Mouse (Mus musculus): ENCODE data around the gene Bcl2l13.
"Not testable (repeated sequence)": the region's sequence is repeated elsewhere in the genome, so short reads cannot be mapped to it uniquely, and the experiment has no call there.

Gene Bcl2l13

DNA sequence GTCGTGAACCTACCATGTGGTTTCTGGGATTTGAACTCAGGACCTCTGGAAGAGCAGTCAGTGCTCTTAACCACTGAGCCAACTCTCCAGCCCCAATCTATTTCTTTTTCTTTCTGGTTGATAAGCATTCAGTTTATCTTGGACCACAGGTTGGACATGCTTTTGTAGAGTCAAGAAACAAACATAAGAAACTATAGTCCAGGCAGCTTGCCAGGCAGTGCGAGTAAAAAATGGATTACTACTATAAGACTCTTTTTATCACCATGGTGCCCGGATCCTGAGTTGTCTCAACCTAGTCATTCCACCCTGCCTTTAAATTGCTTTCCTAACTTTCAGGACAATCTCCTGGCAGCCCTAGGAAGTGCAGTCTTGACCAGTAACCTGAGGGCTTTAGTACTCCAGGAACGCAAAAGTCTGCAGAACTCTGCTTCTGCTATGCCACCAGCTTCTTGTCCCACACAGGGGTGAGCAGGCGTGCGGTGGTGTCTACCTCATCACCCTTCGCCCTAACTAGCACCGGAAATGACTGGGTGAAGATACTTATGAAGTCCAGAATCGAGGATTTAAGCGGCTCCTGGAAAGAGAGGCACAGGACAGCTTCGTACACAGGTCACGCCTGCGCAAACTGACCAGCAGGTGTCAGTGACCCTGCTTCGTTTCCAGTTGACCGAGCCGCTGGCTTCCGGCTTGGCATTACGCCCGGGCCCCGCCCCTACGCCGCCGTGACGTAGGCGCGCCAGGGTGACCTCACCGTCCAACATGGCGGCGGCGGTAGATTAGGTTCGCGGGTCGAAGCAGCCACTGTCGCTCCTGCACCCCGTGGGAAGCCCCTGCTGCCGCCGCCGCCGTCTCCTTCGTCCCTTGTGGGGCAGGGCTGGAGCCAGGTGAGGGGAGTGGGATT lies at the start of gene Bcl2l13:
Bcl2l13 (plus strand) TSS at position 739 of the 901 bp plus-strand sequence.
- peak; percentile 91 to 93 for DNase-seq (ENCODE audit: low spot score in 2 of 2)

DNA sequence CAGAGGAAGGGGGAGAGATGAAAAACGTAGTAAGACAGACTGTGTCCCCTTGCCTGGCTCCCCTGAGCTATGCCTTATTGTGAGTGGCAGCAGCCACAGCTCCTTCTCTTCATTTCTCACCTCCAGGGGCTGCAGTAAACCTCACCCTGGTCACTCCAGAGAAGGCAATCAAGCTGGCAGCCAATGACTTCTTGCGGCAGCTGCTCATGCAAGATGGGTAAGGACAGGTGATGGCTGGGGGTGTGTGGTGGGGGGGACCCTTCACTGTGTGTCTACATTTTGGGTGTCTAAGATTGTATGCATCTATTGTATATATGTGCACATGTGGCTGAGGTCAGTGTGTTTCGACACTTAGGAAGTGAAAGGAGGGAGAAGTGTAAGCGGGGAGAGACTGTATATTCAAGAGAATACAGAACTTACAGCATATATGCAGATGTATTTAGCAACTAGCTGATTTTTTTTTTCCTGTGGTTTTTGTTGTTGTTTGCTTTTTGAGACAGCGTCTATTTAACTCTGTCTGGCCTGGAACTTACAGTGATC lies 47.9 kb upstream of the Bcl2l13 start:
- no peak for DNase-seq (ENCODE audit: low spot score in 2 of 2)

DNA sequence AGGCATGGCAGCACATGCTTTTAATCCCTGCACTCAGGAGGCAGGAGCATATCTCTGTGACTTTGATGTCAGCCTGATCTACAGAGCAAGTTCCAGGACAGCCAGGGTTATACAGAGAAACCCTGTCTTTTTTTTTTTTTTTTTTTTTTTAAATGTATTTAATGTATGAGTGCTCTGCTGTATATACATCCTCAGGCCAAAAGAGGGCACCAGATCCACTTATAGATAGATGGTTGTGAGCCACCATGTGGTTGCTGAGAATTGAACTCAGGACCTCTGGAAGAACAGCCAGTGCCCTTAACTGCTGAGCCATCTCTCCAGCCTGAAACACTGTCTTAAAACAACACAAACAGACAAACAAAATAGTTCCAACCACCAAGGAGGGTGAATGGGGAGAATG lies 47.1 kb upstream of the Bcl2l13 start:
- peak in 1 of 2 experiments; percentile 30 for DNase-seq (ENCODE audit: low spot score in 2 of 2)

DNA sequence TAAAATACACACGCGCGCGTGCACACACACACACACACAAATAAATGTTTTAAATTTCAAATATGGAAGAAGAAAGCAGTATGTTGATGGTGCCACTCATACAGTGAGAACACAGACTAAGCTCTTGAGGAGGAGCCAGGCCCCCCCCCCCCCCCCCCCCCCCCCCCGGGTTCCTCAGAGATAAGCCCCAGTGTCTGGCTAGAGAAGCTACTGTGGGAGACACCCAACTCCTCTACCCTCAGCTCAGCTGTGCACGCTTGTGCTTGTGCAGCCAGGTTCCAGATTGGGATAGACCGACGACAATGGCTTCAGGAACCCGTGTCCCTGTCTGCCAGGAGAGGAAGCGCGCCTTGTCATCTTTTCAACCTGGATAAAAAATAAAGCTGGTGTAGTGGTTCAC lies 45.9 kb upstream of the Bcl2l13 start:
- DNase-seq (ENCODE audit: low spot score in 2 of 2) = no peak

DNA sequence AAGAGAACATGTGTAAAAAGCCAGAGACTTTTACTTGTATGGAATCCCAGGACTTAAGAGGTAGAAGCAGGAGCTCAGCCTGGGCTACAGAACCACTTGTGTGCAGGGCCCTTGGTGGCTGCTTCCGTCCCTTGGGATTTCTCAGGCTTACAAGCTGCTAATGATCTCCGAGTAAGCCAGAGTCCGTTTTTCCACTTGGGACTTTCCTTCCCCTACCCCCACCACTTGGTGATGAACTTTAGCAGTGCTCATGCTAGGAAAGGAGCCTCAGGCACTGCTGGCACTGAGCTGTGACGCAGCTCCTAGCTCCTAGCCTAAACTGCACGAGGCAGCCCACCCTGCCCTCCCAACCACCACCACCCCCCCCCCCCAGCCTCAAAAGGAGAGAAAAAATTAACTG lies 45.3 kb upstream of the Bcl2l13 start:
- DNase-seq (ENCODE audit: low spot score in 2 of 2) = no peak

DNA sequence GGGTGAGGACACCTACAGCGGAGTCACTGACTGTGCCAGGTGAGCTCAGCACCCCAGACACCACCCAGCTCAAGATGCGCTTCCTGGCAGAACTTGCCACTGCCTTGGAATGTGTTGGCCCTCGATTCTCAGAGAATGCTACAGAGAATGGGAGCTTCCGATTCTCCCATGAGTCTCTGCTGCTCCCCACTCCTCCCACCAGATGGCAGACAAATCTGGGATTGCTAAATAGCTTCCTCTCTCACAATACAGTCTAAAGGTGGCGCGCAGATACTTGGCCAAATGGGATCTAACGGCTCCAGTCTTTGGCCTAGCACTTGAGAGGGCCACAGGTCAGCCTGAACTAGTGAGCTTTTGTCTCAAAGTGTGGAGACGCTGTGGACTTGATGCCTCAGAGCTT lies 43.1 kb upstream of the Bcl2l13 start:
- no peak for DNase-seq (ENCODE audit: low spot score in 2 of 2)

DNA sequence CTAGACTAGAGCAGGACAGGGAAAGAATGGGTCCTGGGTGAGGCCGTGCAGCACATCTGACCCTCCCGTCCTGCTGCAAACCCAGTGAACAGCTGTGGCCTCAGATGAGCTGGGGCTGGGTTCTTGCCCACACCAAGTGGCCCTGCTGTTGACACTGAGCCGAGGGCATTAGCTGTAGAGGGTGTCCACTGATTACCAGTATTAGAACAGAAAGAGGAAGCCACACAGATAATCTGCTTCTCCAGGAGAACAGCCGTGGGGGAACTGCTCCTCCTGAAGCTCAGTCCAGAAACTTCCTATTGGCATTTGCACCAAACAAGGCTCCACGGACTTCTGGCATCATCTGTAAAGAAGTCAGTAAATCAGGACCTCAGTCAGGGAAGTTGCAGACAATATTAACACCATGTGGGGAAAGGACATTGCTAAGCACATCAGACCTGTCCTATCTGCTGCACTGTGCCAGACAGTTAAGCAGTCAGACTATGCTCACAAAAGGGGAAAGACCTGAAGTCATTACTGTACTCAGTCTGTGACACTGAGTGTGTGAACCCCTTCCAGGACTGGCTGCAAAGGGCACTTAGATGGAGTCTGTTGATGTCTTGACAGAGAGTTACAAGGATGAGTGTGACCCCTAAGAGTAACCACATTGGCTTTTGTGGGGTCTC lies 40.5 kb upstream of the Bcl2l13 start:
- DNase-seq (ENCODE audit: low spot score in 2 of 2) = no peak

DNA sequence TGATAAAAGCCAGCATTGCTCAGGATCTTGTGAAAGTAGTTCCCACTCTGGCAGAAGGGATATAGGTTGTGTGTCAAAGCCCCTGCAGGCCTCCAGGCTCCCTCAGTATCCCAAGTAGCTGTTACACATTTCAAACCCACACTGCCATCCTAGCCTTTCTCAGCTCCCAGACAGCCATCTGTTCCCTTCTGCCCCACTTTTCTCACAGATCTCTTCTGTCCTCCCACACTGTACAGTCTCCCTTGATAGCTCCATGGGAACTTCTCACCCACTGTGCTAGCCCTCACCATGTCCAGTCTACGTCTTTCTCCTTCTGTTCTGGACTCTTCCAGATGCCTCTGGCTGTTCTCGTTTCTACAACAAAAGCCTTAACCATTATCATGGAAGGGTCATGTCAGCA lies 39.9 kb upstream of the Bcl2l13 start:
- DNase-seq (ENCODE audit: low spot score in 2 of 2) = no peak

DNA sequence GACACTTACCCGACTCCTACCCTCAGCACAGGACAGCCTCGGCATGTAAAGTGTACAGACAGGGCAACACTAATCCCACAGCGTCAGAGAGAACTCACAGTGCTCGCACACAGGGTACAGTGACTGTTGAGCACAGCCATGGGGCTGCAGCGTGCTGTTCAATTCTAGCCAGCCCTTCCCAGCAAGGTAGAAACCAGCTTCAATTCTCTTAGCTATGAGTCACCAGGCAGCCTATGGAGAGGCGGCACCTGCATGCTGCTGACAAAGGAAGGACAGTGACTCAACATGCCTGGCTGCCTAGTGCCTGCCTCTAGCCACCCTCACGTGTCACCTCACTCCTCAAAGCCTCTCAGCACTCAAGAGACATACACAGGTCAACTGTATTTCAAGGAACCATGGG lies 38.0 kb upstream of the Bcl2l13 start:
- no peak for DNase-seq (ENCODE audit: low spot score in 2 of 2)

DNA sequence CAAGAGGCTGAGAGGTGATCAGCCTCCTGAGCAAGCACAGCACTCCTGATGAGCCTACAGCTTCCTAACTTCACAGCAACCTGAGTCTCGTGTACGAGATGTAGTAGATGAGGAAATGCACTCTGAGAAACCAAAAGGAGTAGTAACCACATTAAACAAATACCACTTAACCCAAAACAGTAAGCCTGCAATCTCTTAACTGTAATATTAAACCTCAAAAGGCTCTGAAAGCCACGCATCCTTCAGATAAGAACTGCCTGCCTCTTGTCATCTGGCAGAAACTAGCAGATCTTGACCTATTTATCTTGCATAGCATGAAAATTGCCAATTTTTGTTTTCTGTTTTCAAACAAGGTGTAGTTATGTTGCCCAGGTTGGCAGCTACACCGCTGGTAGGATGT lies 37.1 kb upstream of the Bcl2l13 start:
- no peak for DNase-seq (ENCODE audit: low spot score in 2 of 2)

DNA sequence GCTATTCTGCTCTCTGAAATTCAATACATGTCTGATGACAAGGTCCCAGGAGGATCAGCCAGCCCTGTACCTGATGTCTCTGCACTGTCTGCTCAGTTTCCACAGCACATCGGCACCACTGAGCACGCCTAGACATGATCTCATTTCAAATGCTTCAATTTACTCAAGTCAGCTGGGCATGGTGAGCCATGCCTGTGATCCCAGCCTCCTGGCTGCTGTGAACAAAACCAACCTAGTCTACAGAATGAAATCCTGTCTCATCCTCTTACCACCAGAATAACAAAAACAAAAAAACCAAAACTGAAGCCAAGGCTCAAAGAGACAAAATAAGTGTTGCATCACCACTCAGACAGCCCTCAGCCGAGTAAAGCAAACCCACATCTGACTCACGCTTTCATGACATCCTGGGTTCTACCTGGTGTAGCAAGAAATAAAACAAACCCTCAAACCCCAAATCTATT lies 36.4 kb upstream of the Bcl2l13 start:
- DNase-seq (ENCODE audit: low spot score in 2 of 2) = no peak

DNA sequence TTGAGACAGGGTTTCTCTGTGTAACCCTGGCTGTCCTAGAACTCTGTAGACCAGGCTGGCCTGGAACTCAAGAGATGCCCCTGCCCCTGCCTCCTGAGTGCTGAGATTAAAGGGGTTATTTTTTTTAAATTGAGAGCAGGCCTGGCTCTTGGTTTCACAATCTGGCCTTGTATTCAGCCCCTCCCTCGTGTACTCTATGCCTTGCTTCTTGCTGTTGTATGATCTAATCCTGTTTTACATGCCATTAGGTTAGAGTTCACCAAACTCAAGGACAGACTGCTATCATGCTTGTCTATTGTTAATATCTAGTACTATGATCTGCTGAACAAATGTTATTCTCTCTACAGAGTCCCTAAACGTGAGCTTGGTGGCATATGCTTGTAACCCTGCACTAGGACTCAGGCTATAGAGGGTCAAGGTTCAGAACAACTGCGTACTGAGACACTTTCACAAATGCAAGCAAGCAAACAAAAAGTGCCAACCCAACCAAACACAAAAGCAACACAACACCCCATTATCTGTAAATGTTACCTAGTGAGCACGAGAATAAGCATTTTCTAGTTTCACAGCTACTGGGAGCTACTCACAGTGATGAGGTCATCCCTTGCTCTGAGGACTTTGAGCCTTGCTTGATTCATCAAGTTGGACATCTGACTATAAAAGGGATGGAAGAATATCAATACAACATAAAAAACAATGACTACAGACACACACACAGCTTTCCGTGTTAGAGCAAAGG lies 28.8 kb upstream of the Bcl2l13 start:
- DNase-seq (ENCODE audit: low spot score in 2 of 2) = no peak

DNA sequence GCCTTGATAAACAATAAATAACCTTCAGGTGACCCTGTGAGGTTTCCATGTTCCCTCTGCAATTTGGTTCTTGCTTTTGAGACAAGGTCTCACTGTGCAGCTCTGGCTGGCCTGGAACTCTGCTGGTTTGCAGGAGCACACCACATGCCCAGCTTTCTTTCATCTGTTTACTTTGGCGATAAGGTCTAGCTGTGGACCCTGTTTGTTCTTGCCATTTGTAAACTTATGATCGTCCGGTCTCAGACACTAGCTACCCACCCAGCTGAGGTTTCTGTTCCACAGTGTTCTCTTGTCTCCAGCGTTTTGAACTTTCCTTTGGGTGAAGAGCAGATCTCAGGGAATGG lies 28.3 kb upstream of the Bcl2l13 start:
- no peak for DNase-seq (ENCODE audit: low spot score in 2 of 2)

DNA sequence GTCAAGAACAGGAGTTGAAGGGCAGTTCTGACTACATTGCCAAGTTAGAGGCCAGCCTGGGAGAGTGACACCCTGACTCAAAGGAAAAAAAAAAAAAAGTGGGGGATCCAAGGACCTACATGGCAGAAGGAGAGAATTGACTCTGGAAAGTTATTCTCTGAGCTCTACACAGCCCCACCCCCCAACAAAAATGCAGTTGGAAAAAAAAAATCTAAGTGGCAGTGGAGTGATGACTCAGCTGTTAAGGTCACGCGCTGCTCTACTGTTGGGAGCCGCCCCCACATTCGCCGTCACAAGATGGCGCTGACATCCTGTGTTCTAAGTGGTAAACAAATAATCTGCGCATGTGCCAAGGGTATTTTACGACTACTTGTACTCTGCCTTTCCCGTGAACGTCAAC lies 24.0 kb upstream of the Bcl2l13 start:
- DNase-seq (ENCODE audit: low spot score in 2 of 2) = not testable (repeated sequence)

DNA sequence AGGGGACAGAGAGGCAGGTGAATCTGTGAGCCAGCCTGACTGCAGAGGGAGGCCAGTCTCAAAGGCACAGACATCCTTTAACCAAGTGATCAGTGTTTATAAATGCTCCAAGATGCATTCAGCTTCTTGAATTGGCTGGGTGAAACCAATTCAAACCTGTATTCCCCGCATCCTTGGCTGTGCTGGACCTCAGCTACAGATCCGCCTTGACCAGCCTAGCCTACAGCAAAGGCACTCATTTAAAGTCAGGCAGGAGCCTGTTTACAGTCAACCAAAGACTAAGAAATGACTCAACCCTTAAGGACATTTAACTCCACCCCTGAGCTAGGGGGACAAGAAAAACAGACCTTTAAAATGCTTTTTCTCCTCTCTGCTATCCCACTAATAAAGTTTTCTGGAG lies 16.7 kb upstream of the Bcl2l13 start:
- DNase-seq (ENCODE audit: low spot score in 2 of 2) = no peak

DNA sequence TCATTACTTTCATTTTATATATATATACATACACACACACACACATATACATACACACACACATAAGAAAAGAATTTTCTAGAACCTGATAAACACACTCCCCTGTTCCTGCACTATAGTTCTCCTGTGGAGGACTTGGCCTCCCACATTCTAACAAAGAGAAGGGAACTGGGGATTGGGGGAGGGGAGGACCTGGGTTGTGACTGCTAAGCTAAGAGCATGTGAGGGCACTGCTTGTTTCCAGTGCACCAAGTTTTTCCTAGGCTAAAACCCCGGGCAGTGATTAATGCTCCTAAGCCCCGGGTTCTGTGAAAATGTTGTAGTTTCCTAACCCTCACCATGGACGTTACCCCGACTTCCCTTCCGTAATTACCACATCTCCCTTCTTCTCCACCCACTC lies 15.9 kb upstream of the Bcl2l13 start:
- no peak for DNase-seq (ENCODE audit: low spot score in 2 of 2)

DNA sequence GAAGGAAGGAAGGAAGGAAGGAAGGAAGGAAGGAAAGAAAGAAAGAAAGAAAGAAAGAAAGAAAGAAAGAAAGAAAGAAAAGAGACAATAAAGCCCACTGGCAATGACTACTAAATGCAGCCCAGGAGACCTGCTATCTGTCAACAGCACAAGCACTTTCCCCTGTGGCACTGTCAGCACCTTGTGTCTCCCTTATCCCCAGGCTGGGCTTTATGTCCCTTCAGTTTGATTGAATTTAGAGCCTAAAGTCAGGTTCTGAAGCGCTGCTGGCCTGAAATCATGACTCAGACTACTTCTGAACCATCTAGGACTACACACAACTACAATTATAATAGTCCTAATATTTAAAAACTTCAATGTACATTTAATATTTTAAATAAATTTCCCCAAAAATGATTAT lies 15.1 kb upstream of the Bcl2l13 start:
- no peak for DNase-seq (ENCODE audit: low spot score in 2 of 2)

DNA sequence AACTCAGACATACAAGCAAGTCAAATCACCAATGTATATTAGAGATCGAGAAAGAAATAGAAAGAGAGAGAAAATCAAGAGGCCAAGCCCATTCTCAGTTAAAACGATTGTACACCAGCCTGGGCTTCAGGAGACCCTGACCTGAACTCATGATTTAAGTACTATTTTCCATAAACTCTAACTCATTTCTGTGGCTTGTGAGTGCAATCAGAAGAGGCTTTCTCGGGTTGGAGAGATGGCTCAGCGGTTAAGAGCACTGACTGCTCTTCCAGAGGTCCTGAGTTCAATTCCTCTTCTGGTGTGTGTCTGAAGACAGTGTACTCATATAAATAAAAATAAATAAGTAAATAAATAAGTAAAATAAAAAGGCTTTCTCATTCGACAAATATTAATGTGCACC lies 14.3 kb upstream of the Bcl2l13 start:
- no peak for DNase-seq (ENCODE audit: low spot score in 2 of 2)

DNA sequence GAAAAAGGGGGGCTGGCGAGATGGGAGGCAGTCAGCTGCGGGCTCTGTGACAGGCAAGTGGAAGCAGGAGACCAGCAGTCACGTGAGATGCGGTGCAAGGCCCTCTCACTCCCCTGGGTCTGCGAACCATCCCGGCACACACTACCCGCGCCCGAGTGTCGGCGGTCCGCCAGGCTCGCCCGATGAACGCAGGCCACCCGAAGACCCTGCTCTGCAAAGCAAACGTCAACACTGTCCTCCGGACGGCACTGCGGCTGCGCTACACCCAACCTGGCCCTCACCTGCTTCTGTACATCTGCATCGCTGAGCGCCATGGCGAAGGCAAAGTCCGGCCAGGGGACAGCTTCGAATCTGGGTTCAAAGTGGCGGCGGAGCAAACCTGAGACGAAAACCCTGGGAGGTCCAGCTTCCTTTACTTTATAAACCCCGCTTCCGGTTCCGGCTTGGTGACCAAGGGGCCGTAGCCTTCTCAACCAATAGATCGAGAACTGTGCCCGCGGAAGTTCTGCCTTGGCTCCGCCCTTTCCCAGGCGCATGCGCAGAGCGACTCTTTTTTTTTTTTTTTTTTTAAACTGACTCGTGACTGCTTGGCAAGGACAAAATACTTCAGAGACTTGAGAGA lies 13.6 kb upstream of the Bcl2l13 start, which contains the start of gene Atp6v1e1:
Atp6v1e1 (minus strand) TSS at position 487 of the 622 bp plus-strand sequence.
- peak; percentile 94 to 96 for DNase-seq (ENCODE audit: low spot score in 2 of 2)

DNA sequence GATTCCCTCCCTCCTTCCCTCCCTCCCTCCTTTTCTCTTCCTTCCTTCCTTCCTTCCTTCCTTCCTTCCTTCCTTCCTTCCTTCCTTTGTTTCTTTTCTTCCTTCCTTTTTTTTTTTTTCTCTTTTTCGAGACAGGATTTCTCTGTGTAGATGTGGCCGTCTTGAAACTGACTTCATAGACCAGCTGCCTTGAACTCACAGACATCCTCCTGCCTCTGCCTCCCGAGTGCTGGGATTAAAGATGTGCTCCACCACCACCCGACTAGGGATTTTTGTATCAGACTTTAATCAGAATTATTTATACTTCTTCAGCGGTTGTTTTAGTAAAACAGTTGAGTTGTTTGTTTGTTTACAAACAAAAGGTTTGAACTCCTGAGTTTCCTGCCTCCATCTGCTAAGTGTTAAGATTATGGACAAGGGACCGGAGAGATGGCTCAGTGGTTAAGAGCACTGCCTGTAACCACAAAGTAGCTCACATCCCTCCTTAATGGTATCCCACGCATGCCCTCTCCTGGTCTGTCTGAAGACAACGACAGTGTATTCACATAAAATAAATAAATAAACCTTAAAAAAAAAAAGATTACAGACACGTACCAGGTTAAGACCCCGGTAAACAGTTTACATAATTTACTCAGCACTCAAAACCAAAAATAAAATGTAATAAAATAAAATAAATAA lies 12.9 kb upstream of the Bcl2l13 start:
- peak in 1 of 2 experiments; percentile 26 for DNase-seq (ENCODE audit: low spot score in 2 of 2)

DNA sequence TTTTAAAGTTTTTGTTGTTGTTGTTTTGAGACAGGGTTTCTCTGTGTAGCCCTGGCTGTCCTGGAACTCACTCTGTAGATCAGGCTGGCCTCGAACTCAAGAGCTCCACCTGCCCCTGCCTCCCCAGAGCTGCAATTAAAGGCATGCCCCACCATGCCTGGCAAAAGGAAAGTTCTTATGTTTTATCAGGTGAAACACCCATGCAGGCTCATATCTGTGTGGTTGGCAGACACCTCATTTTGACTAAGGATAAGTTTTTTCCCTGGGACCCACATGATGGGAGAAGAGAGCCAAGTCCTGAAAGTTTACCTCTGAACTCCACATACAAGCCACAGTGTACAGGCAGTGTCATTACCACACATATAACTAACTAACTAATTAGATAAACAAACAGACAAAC lies 6.0 kb upstream of the Bcl2l13 start:
- peak; percentile 36 to 61 for DNase-seq (ENCODE audit: low spot score in 2 of 2)

All from spleen, postnatal 36 days (tissue).